Mouse (Mus musculus): ENCODE data around the gene Syne1. TPM values are rescaled to one million over a fixed set of nuclear protein-coding genes. Genes with fewer than 3 reads are reported as not detected.

The Syne1 gene
- polyA plus RNA-seq, 1 experiment from 2014 or later, result 6.2 TPM

DNA sequence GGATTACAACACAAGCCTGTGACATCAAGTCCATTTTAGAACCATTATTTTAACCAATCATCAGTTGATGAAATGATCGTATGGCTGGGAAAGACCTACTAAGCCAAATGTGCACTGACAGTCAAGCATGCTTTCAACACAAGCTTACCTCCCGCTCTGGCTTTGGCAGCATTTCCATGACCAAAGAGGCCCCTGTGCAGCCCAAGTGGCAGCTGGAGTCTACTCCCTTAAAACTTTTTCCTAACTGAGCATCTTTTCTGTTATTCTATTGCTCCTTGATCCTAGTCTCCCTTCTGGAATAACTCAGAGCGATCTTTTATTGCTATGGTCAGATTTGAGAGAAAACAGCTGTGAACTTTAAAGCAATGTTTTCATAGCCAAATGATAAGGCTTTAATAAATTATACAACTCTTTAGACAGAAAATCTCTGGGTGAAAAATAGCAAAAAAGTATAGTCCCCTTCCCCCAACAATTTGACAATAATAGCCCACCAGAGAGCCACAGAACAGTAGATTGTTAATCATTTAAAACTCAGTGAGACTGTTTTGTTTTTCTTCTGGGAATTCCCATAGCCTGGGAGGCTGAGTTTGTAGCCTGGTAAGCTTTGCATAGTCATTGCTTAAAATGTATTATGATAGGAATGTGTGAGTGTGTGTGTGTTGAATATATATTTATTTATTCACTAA is 411.9 kb downstream of the Syne1 start:
- no peak overlapping the region for H3K4me3 ChIP-seq (ENCODE audit: low read depth, low read length)
- H3K9me3 ChIP-seq (ENCODE audit: low read length), result no peaks in the 10 kb centered on the region
- ATAC-seq (no peak), DNase-seq (ENCODE audit: low spot score) (no peak)
- TF ChIP-seq EP300 (IDR thresholded peaks at IDR 0.05) (no peak), CTCF (IDR thresholded peaks at IDR 0.05) (no peak)
- no peaks in the 10 kb centered on the region for H3K4me1 ChIP-seq (ENCODE audit: insufficient read depth, low read depth, low read length)
- no peaks in the 10 kb centered on the region for H3K27me3 ChIP-seq (replicated peaks; ENCODE audit: insufficient read depth, low read length)
- H3K27ac ChIP-seq (ENCODE audit: low read length), result no peak overlapping the region
- no peak overlapping the region for H3K9ac ChIP-seq (replicated peaks; ENCODE audit: low read depth)
- no peaks in the 10 kb centered on the region for H3K36me3 ChIP-seq (ENCODE audit: insufficient read depth, low read length)
- no peak overlapping the region for H3K4me2 ChIP-seq (replicated peaks; ENCODE audit: low read depth, low read length)
- WGBS, result 81% methylated on average over 3 of the region's 3 CpGs

DNA sequence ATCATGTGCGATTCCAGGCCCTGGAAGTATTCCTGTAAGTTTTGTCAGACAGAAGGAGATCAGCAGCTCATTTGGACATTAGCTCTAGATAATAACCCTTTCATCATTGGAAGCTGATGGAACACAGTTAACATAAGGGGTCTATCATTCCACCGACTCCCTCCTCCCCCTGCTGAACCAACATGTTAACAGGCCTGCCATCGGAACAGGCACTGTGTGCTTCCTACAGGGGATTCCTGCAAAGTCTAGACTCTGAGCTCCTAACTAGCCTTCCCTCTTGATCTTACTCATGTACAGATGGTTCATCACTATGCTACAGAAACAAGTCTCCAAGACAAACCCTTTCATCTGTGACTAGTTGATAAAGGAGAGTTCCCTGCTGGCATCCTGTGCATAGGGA is 419.2 kb downstream of the Syne1 start:
- Histone ChIP-seq H3K36me3 (ENCODE audit: insufficient read depth, low read length) (no peaks in the 10 kb centered on the region), H3K9ac (replicated peaks; ENCODE audit: low read depth) (no peak overlapping the region), H3K27me3 (replicated peaks; ENCODE audit: insufficient read depth, low read length) (no peaks in the 10 kb centered on the region), H3K9me3 (ENCODE audit: low read length) (no peaks in the 10 kb centered on the region), H3K27ac (ENCODE audit: low read length) (no peak overlapping the region), H3K4me1 (ENCODE audit: insufficient read depth, low read depth, low read length) (no peaks in the 10 kb centered on the region), H3K4me3 (ENCODE audit: low read depth, low read length) (no peak overlapping the region), H3K4me2 (replicated peaks; ENCODE audit: low read depth, low read length) (no peak overlapping the region)
- WGBS, result 60% methylated on average over 3 of the region's 3 CpGs
- DNase-seq (ENCODE audit: low spot score), result no peak
- no peak for ATAC-seq
- TF ChIP-seq CTCF (IDR thresholded peaks at IDR 0.05) (no peak), EP300 (IDR thresholded peaks at IDR 0.05) (no peak)

DNA sequence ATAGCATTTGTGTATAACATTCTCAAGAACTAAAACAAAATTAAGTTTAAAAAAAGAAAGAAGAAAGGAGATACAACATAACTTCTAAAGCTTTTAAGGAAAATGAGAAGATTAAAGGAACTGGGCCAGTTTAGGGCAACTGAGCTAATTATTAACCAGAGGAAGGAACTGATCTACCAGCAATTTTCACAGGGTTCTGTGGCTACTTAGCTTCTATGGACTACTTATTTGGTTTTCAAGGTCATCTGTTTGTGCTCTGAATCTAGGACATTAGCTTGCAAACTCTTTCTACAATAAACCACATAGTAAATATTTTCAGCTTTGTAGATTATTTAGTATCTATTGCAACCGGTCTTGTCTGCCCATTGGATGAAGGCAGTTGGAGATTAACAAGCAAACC is 420.8 kb downstream of the Syne1 start:
- H3K27me3 ChIP-seq (replicated peaks; ENCODE audit: insufficient read depth, low read length), result no peaks in the 10 kb centered on the region
- H3K9ac ChIP-seq (replicated peaks; ENCODE audit: low read depth), result no peak overlapping the region
- DNase-seq (ENCODE audit: low spot score), result no peak
- TF ChIP-seq CTCF (IDR thresholded peaks at IDR 0.05) (no peak), EP300 (IDR thresholded peaks at IDR 0.05) (no peak)
- H3K36me3 ChIP-seq (ENCODE audit: insufficient read depth, low read length), result 0 out of 2 replicates have a peak, but pooled peaks cover 5% of the 10 kb centered on the region
- no peak overlapping the region for H3K4me3 ChIP-seq (ENCODE audit: low read depth, low read length)
- no peaks in the 10 kb centered on the region for H3K4me1 ChIP-seq (ENCODE audit: insufficient read depth, low read depth, low read length)
- H3K27ac ChIP-seq (ENCODE audit: low read length), result no peak overlapping the region
- 79% methylated on average over 1 of the region's 1 CpGs for WGBS
- H3K4me2 ChIP-seq (replicated peaks; ENCODE audit: low read depth, low read length), result no peak overlapping the region
- no peaks in the 10 kb centered on the region for H3K9me3 ChIP-seq (ENCODE audit: low read length)
- no peak for ATAC-seq

DNA sequence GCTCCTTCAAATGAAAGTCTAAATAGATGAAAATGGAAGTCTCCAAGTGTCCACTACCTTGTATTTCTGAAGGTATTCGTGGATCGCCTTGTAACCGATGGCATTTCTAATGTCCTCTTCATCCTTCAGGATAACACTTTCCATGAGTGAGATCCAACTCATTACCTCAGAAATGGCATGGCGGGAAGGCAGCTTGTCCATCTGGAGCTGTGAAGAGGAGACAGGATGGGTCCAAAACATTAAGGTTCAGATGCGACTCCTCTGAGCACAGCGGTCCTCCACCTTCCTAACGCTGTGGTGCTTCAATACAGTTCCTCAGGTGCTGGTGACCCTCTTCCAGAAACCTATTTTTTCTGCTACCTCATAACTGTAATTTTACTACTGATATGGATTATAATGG is 426.5 kb downstream of the Syne1 start:
- Histone ChIP-seq H3K4me3 (ENCODE audit: low read depth, low read length) (no peak overlapping the region), H3K36me3 (ENCODE audit: insufficient read depth, low read length) (peaks cover 5% of the 10 kb centered on the region; the same call in 1 of the 2 replicates), H3K4me1 (ENCODE audit: insufficient read depth, low read depth, low read length) (no peaks in the 10 kb centered on the region), H3K9ac (replicated peaks; ENCODE audit: low read depth) (no peak overlapping the region), H3K27ac (ENCODE audit: low read length) (no peak overlapping the region), H3K27me3 (replicated peaks; ENCODE audit: insufficient read depth, low read length) (no peaks in the 10 kb centered on the region), H3K9me3 (ENCODE audit: low read length) (no peaks in the 10 kb centered on the region), H3K4me2 (replicated peaks; ENCODE audit: low read depth, low read length) (no peak overlapping the region)
- 93% methylated on average over 7 of the region's 7 CpGs for WGBS
- ATAC-seq (no peak), DNase-seq (ENCODE audit: low spot score) (no peak)
- TF ChIP-seq EP300 (IDR thresholded peaks at IDR 0.05) (no peak), CTCF (IDR thresholded peaks at IDR 0.05) (no peak)

DNA sequence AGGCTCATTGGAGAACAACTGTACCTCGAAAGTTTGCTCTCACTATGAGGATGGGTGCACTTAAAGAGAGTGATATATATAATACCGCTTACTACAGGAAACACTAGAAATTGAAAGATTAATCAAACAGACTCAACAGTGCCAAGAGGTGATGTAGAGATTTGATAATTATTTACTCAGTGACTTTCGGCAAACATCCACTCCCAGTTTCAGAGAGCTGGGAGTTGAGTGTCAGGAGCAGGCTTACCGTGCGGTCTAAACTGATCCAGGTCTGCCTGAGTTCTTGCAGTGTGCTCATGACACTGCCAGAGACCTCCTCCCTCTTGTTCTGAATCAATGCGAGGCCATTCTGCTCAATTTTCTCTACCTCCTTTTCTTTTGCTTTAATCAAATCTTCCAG is 434.6 kb downstream of the Syne1 start:
- ATAC-seq (no peak), DNase-seq (ENCODE audit: low spot score) (peak; percentile 42)
- no peak overlapping the region for H3K27ac ChIP-seq (ENCODE audit: low read length)
- WGBS, result 55% methylated on average over 6 of the region's 6 CpGs
- no peak overlapping the region for H3K4me3 ChIP-seq (ENCODE audit: low read depth, low read length)
- H3K27me3 ChIP-seq (replicated peaks; ENCODE audit: insufficient read depth, low read length), result no peaks in the 10 kb centered on the region
- 0 out of 2 replicates have a peak overlapping the region, but pooled peaks have one; percentile 12 for H3K4me2 ChIP-seq (replicated peaks; ENCODE audit: low read depth, low read length)
- no peaks in the 10 kb centered on the region for H3K4me1 ChIP-seq (ENCODE audit: insufficient read depth, low read depth, low read length)
- no peak overlapping the region for H3K9ac ChIP-seq (replicated peaks; ENCODE audit: low read depth)
- no peaks in the 10 kb centered on the region for H3K9me3 ChIP-seq (ENCODE audit: low read length)
- no peaks in the 10 kb centered on the region; the same call in 1 of the 2 replicates for H3K36me3 ChIP-seq (ENCODE audit: insufficient read depth, low read length)
- TF ChIP-seq CTCF (IDR thresholded peaks at IDR 0.05) (no peak), EP300 (IDR thresholded peaks at IDR 0.05) (no peak)

DNA sequence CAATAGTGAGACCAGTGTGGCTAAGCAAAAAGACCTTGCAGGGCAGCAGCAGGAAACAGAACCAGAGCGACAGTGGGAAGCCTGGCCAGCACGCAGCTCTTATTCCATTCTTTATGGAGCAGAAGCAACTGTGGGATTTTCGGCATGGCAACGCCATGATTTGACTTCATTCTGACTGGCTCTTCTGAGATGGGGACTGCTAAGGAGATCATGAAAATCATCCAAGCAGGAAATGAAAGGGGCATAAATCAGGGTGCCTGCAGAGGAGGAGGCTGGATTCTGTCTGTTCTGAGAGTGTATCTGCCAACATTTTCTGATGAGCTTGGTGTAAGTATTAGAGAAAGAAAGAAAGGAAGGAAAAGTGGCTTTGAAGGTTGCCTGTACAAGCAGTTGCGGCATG is 435.1 kb downstream of the Syne1 start:
- Histone ChIP-seq H3K4me3 (ENCODE audit: low read depth, low read length) (no peak overlapping the region), H3K4me2 (replicated peaks; ENCODE audit: low read depth, low read length) (0 out of 2 replicates have a peak overlapping the region, but pooled peaks have one; percentile 12), H3K4me1 (ENCODE audit: insufficient read depth, low read depth, low read length) (no peaks in the 10 kb centered on the region), H3K27me3 (replicated peaks; ENCODE audit: insufficient read depth, low read length) (no peaks in the 10 kb centered on the region), H3K9ac (replicated peaks; ENCODE audit: low read depth) (no peak overlapping the region), H3K36me3 (ENCODE audit: insufficient read depth, low read length) (no peaks in the 10 kb centered on the region), H3K9me3 (ENCODE audit: low read length) (no peaks in the 10 kb centered on the region), H3K27ac (ENCODE audit: low read length) (no peak overlapping the region)
- TF ChIP-seq CTCF (IDR thresholded peaks at IDR 0.05) (no peak), EP300 (IDR thresholded peaks at IDR 0.05) (no peak)
- no peak for ATAC-seq
- DNase-seq (ENCODE audit: low spot score), result no peak
- WGBS, result 84% methylated on average over 5 of the region's 5 CpGs
